Mouse (Mus musculus) gastrocnemius, postnatal 36 days (tissue): Measurements from ENCODE around the gene Mdfi. TPM values are rescaled to one million over a fixed set of nuclear protein-coding genes. Genes with fewer than 3 reads are reported as not detected.

ENCODE experiments used
- DNase-seq, 2 experiments: peaks; one replicate each; pipeline ENCODE4 v3.0.0; 2022
- intact Hi-C: fragments of 180-260 bp; cut with DNase I; formaldehyde crosslinking; loops from one replicate; pipeline ENCODE4 v1.15.1; 2025
- total RNA-seq, 2 experiments: library from RNA; stranded (reverse); gene quantifications; 2 replicates each; pipeline ENCODE4 v1.2.3; 2021

Gene Mdfi
- total RNA-seq, 2 experiments from 2014 or later: 0.36 to 0.96 TPM

- no peak for DNase-seq
- intact Hi-C loops: no loop called here
Observed at GRCm38 (mm10) chr17:47769389-47770299, 64.8 kb downstream of the Mdfi start.

GRCm38 (mm10) chr17:47768707-47769276 lies 65.7 kb downstream of the Mdfi start:
- intact Hi-C loops: no loop called here

GRCm38 (mm10) chr17:47767456-47768141 lies 66.9 kb downstream of the Mdfi start:
- DNase-seq: no peak

More at GRCm38 (mm10) chr17:47768707-47769276, 65.7 kb downstream of the Mdfi start:
- peak; percentile 60 to 72 for DNase-seq

GRCm38 (mm10) chr17:47767081-47767455 lies 67.4 kb downstream of the Mdfi start:
- intact Hi-C loops: no loop called here

More at GRCm38 (mm10) chr17:47767456-47768141, 66.9 kb downstream of the Mdfi start:
- intact Hi-C loops: no loop called here

GRCm38 (mm10) chr17:47766407-47767043 lies 68.0 kb downstream of the Mdfi start:
- DNase-seq: no peak
- intact Hi-C loops: no loop called here

More at GRCm38 (mm10) chr17:47767081-47767455, 67.4 kb downstream of the Mdfi start:
- no peak for DNase-seq

GRCm38 (mm10) chr17:47765986-47766385 lies 68.5 kb downstream of the Mdfi start:
- intact Hi-C loops: no loop called here
- DNase-seq: no peak

Other genes starting within 250 kb of the Mdfi start
- 10 to 100 TPM; 13.8 to 14.2 TPM for gene Bysl, start 223.2 kb downstream of the Mdfi start, total RNA-seq
- gene Med20, start 223.1 kb downstream of the Mdfi start, total RNA-seq: 10 to 100 TPM; 12.9 to 14.9 TPM
- 1 to 10 TPM in 1 of 2 experiments, under 1 TPM in 1; 0.42 to 1.3 TPM for gene Gm20517, start 223.1 kb downstream of the Mdfi start, total RNA-seq
- 1 to 10 TPM; 3.2 to 3.3 TPM for gene Usp49, start 204.0 kb downstream of the Mdfi start, total RNA-seq
- 100 to 1,000 TPM; 105 to 118 TPM for gene Tomm6, start 146.3 kb downstream of the Mdfi start, total RNA-seq
- 1 to 10 TPM; 3.2 to 5.1 TPM for gene Frs3, start 145.7 kb downstream of the Mdfi start, total RNA-seq
- gene Gm21981, start 140.2 kb downstream of the Mdfi start, total RNA-seq: under 1 TPM; 0.18 to 0.62 TPM
- gene Prickle4, start 140.0 kb downstream of the Mdfi start, total RNA-seq: 1 to 10 TPM; 1.8 to 2.2 TPM
- gene Pgc, start 107.8 kb downstream of the Mdfi start, total RNA-seq: not detected
- gene Tfeb, start 97.7 kb downstream of the Mdfi start, total RNA-seq: 10 to 100 TPM; 72.7 to 75.2 TPM
- 1 to 10 TPM; 6.1 to 7.0 TPM for gene Foxp4, start 90.0 kb upstream of the Mdfi start, total RNA-seq
- gene 1700122O11Rik, start 203.6 kb upstream of the Mdfi start, total RNA-seq: not detected